Mouse (Mus musculus): ENCODE measurements around the gene Fut8. TPM values are rescaled to one million over a fixed set of nuclear protein-coding genes. Genes with fewer than 3 reads are reported as not detected.

Fut8 gene
- 27.3 and 29.9 TPM in 2 replicates for polyA plus RNA-seq (2014; fragmentation: Nextera tagmentation; extraction: Ambion mirVana)

GRCm38 (mm10) chr12:77237950-77238530 lies at the start of gene Fut8:
TSS of gene Fut8 (plus strand) at chr12:77238125.
- Histone ChIP-seq H3K4me2 (peak within 1 kb of the TSS; percentile 90), H3K9ac (ENCODE audit: low read depth, low read length) (peak within 1 kb of the TSS; percentile 82), H3K36me3 (ENCODE audit: control insufficient read depth, insufficient read depth, low read length) (no peaks in the 10 kb centered on the region), H3K27me3 (replicated peaks; ENCODE audit: control insufficient read depth, insufficient read depth, low read length) (no peaks in the 10 kb centered on the region), H3K9me3 (ENCODE audit: control insufficient read depth, low read length) (no peaks in the 10 kb centered on the region), H3K27ac (ENCODE audit: low read depth, low read length) (peak within 1 kb of the TSS; percentile 63), H3K4me1 (replicated peaks; ENCODE audit: control insufficient read depth, insufficient read depth, low read length) (peaks cover 5% of the 10 kb centered on the region; the same call in 1 of the 2 replicates), H3K4me3 (ENCODE audit: low read depth, low read length) (peak within 1 kb of the TSS; percentile 76)
- WGBS: under 1% methylated on average over 46 of the region's 46 CpGs
- ATAC-seq (replicated peaks; ENCODE audit: low FRiP score) (peak; percentile 80), DNase-seq (ENCODE audit: low spot score) (no peak)

GRCm38 (mm10) chr12:77189161-77189560 lies 48.8 kb upstream of the Fut8 start:
- DNase-seq (ENCODE audit: low spot score) (no peak), ATAC-seq (replicated peaks; ENCODE audit: low FRiP score) (no peak)
- H3K4me3 ChIP-seq (ENCODE audit: low read depth, low read length): no peak overlapping the region
- no peaks in the 10 kb centered on the region for H3K36me3 ChIP-seq (ENCODE audit: control insufficient read depth, insufficient read depth, low read length)
- 50% methylated on average over 4 of the region's 4 CpGs for WGBS
- H3K4me2 ChIP-seq: no peak overlapping the region
- H3K9ac ChIP-seq (ENCODE audit: low read depth, low read length): no peak overlapping the region
- H3K27ac ChIP-seq (ENCODE audit: low read depth, low read length): no peak overlapping the region
- no peaks in the 10 kb centered on the region for H3K27me3 ChIP-seq (replicated peaks; ENCODE audit: control insufficient read depth, insufficient read depth, low read length)
- no peaks in the 10 kb centered on the region for H3K9me3 ChIP-seq (ENCODE audit: control insufficient read depth, low read length)
- no peaks in the 10 kb centered on the region for H3K4me1 ChIP-seq (replicated peaks; ENCODE audit: control insufficient read depth, insufficient read depth, low read length)

GRCm38 (mm10) chr12:77189933-77190446 lies 47.9 kb upstream of the Fut8 start:
- Histone ChIP-seq H3K27ac (ENCODE audit: low read depth, low read length) (no peak overlapping the region), H3K4me3 (ENCODE audit: low read depth, low read length) (no peak overlapping the region), H3K4me2 (no peak overlapping the region), H3K27me3 (replicated peaks; ENCODE audit: control insufficient read depth, insufficient read depth, low read length) (no peaks in the 10 kb centered on the region), H3K4me1 (replicated peaks; ENCODE audit: control insufficient read depth, insufficient read depth, low read length) (no peaks in the 10 kb centered on the region), H3K9ac (ENCODE audit: low read depth, low read length) (no peak overlapping the region), H3K9me3 (ENCODE audit: control insufficient read depth, low read length) (no peaks in the 10 kb centered on the region), H3K36me3 (ENCODE audit: control insufficient read depth, insufficient read depth, low read length) (no peaks in the 10 kb centered on the region)
- no peak for ATAC-seq (replicated peaks; ENCODE audit: low FRiP score)
- WGBS: 86% methylated on average over 3 of the region's 3 CpGs
- no peak for DNase-seq (ENCODE audit: low spot score)

- Histone ChIP-seq H3K27me3 (replicated peaks; ENCODE audit: control insufficient read depth, insufficient read depth, low read length) (no peaks in the 10 kb centered on the region), H3K36me3 (ENCODE audit: control insufficient read depth, insufficient read depth, low read length) (no peaks in the 10 kb centered on the region), H3K27ac (ENCODE audit: low read depth, low read length) (no peak overlapping the region), H3K9me3 (ENCODE audit: control insufficient read depth, low read length) (no peaks in the 10 kb centered on the region), H3K4me2 (no peak overlapping the region), H3K9ac (ENCODE audit: low read depth, low read length) (no peak overlapping the region), H3K4me3 (ENCODE audit: low read depth, low read length) (no peak overlapping the region), H3K4me1 (replicated peaks; ENCODE audit: control insufficient read depth, insufficient read depth, low read length) (no peaks in the 10 kb centered on the region)
- DNase-seq (ENCODE audit: low spot score): no peak
- WGBS: 84% methylated on average over 9 of the region's 9 CpGs
- no peak for ATAC-seq (replicated peaks; ENCODE audit: low FRiP score)
These were observed 46.2 kb upstream of the Fut8 start for GRCm38 (mm10) chr12:77191478-77192271.

- no peak for DNase-seq (ENCODE audit: low spot score)
These were observed 45.2 kb upstream of the Fut8 start for GRCm38 (mm10) chr12:77192714-77193113.

GRCm38 (mm10) chr12:77193225-77193716 lies 44.7 kb upstream of the Fut8 start:
- H3K4me1 ChIP-seq (replicated peaks; ENCODE audit: control insufficient read depth, insufficient read depth, low read length): peaks cover 3% of the 10 kb centered on the region; the same call in 1 of the 2 replicates
- 66% methylated on average over 4 of the region's 4 CpGs for WGBS
- no peak overlapping the region for H3K9ac ChIP-seq (ENCODE audit: low read depth, low read length)
- no peaks in the 10 kb centered on the region for H3K9me3 ChIP-seq (ENCODE audit: control insufficient read depth, low read length)
- DNase-seq (ENCODE audit: low spot score): no peak
- no peaks in the 10 kb centered on the region for H3K27me3 ChIP-seq (replicated peaks; ENCODE audit: control insufficient read depth, insufficient read depth, low read length)
- no peak overlapping the region for H3K4me2 ChIP-seq
- H3K4me3 ChIP-seq (ENCODE audit: low read depth, low read length): no peak overlapping the region
- no peak overlapping the region for H3K27ac ChIP-seq (ENCODE audit: low read depth, low read length)
- H3K36me3 ChIP-seq (ENCODE audit: control insufficient read depth, insufficient read depth, low read length): no peaks in the 10 kb centered on the region
- no peak for ATAC-seq (replicated peaks; ENCODE audit: low FRiP score)

More at GRCm38 (mm10) chr12:77192714-77193113, 45.2 kb upstream of the Fut8 start:
- Histone ChIP-seq H3K9ac (ENCODE audit: low read depth, low read length) (no peak overlapping the region), H3K27ac (ENCODE audit: low read depth, low read length) (no peak overlapping the region), H3K4me2 (no peak overlapping the region), H3K36me3 (ENCODE audit: control insufficient read depth, insufficient read depth, low read length) (no peaks in the 10 kb centered on the region), H3K9me3 (ENCODE audit: control insufficient read depth, low read length) (no peaks in the 10 kb centered on the region), H3K4me3 (ENCODE audit: low read depth, low read length) (no peak overlapping the region), H3K4me1 (replicated peaks; ENCODE audit: control insufficient read depth, insufficient read depth, low read length) (peaks cover 3% of the 10 kb centered on the region; the same call in 1 of the 2 replicates), H3K27me3 (replicated peaks; ENCODE audit: control insufficient read depth, insufficient read depth, low read length) (no peaks in the 10 kb centered on the region)
- no peak for ATAC-seq (replicated peaks; ENCODE audit: low FRiP score)
- WGBS: 81% methylated on average over 3 of the region's 3 CpGs

GRCm38 (mm10) chr12:77195044-77195443 lies 42.9 kb upstream of the Fut8 start:
- WGBS: 74% methylated on average over 2 of the region's 2 CpGs
- DNase-seq (ENCODE audit: low spot score) (no peak), ATAC-seq (replicated peaks; ENCODE audit: low FRiP score) (no peak)
- no peak overlapping the region for H3K4me3 ChIP-seq (ENCODE audit: low read depth, low read length)
- H3K36me3 ChIP-seq (ENCODE audit: control insufficient read depth, insufficient read depth, low read length): no peaks in the 10 kb centered on the region
- peaks cover 3% of the 10 kb centered on the region; the same call in 1 of the 2 replicates for H3K4me1 ChIP-seq (replicated peaks; ENCODE audit: control insufficient read depth, insufficient read depth, low read length)
- H3K4me2 ChIP-seq: no peak overlapping the region
- no peak overlapping the region for H3K27ac ChIP-seq (ENCODE audit: low read depth, low read length)
- H3K27me3 ChIP-seq (replicated peaks; ENCODE audit: control insufficient read depth, insufficient read depth, low read length): no peaks in the 10 kb centered on the region
- no peaks in the 10 kb centered on the region for H3K9me3 ChIP-seq (ENCODE audit: control insufficient read depth, low read length)
- no peak overlapping the region for H3K9ac ChIP-seq (ENCODE audit: low read depth, low read length)

- no peak overlapping the region for H3K4me2 ChIP-seq
- H3K9ac ChIP-seq (ENCODE audit: low read depth, low read length): no peak overlapping the region
- no peak overlapping the region for H3K27ac ChIP-seq (ENCODE audit: low read depth, low read length)
- 93% methylated on average over 2 of the region's 2 CpGs for WGBS
- no peaks in the 10 kb centered on the region for H3K9me3 ChIP-seq (ENCODE audit: control insufficient read depth, low read length)
- H3K27me3 ChIP-seq (replicated peaks; ENCODE audit: control insufficient read depth, insufficient read depth, low read length): no peaks in the 10 kb centered on the region
- H3K4me3 ChIP-seq (ENCODE audit: low read depth, low read length): no peak overlapping the region
- peaks cover 3% of the 10 kb centered on the region; the same call in 1 of the 2 replicates for H3K4me1 ChIP-seq (replicated peaks; ENCODE audit: control insufficient read depth, insufficient read depth, low read length)
- DNase-seq (ENCODE audit: low spot score) (no peak), ATAC-seq (replicated peaks; ENCODE audit: low FRiP score) (no peak)
- H3K36me3 ChIP-seq (ENCODE audit: control insufficient read depth, insufficient read depth, low read length): no peaks in the 10 kb centered on the region
These were observed 41.3 kb upstream of the Fut8 start for GRCm38 (mm10) chr12:77196529-77197095.
